Mouse (Mus musculus): ENCODE data around the gene Gal3st4. TPM values are rescaled to one million over a fixed set of nuclear protein-coding genes. Genes with fewer than 3 reads are reported as not detected.

Gene Gal3st4
- total and polyA plus RNA-seq, 3 experiments, result 0.23 to 0.30 (median 0.29) TPM

- intact Hi-C loops (cut with DNase I), result no loop called here
- TF ChIP-seq EP300 (IDR thresholded peaks at IDR 0.05; ENCODE audit: insufficient read depth, low read depth, low read length) (no peak), POLR2A (IDR thresholded peaks at IDR 0.05; ENCODE audit: insufficient read depth, low read depth, low read length) (no peak), CTCF (IDR thresholded peaks at IDR 0.05) (peak; percentile 29)
- H3K27ac ChIP-seq, result no peak overlapping the region
Measured at GRCm38 (mm10) chr5:138283540-138283939, 10.9 kb upstream of the Gal3st4 start.

GRCm38 (mm10) chr5:138281798-138282197 is 9.2 kb upstream of the Gal3st4 start:
- no peaks in the 10 kb centered on the region for H3K36me3 ChIP-seq (ENCODE audit: control insufficient read depth, insufficient read depth, low read length)
- 65% methylated on average over 2 of the region's 2 CpGs for WGBS
- no peak for TF ChIP-seq EP300 (IDR thresholded peaks at IDR 0.05; ENCODE audit: insufficient read depth, low read depth, low read length)
- TF ChIP-seq CTCF (IDR thresholded peaks at IDR 0.05), result no peak
- TF ChIP-seq POLR2A (IDR thresholded peaks at IDR 0.05; ENCODE audit: insufficient read depth, low read depth, low read length), result no peak
- no peak overlapping the region for H3K9ac ChIP-seq (ENCODE audit: low read depth, low read length)
- H3K27ac ChIP-seq, result no peak overlapping the region
- no peak overlapping the region for H3K4me3 ChIP-seq
- H3K27me3 ChIP-seq (ENCODE audit: control insufficient read depth, insufficient read depth, low read length), result peaks cover 1% of the 10 kb centered on the region; the same call in 1 of the 2 replicates
- no peaks in the 10 kb centered on the region; the same call in 1 of the 2 replicates for H3K4me1 ChIP-seq (ENCODE audit: control insufficient read depth, insufficient read depth, low read length)
- intact Hi-C loops (cut with DNase I), result no loop called here
- H3K79me2 ChIP-seq (replicated peaks; ENCODE audit: control insufficient read depth, insufficient read depth, low read length), result no peaks in the 10 kb centered on the region
- DNase-seq, result no peak

More at GRCm38 (mm10) chr5:138283540-138283939, 10.9 kb upstream of the Gal3st4 start:
- no peaks in the 10 kb centered on the region; the same call in 1 of the 2 replicates for H3K4me1 ChIP-seq (ENCODE audit: control insufficient read depth, insufficient read depth, low read length)
- H3K79me2 ChIP-seq (replicated peaks; ENCODE audit: control insufficient read depth, insufficient read depth, low read length), result no peaks in the 10 kb centered on the region
- no peaks in the 10 kb centered on the region for H3K36me3 ChIP-seq (ENCODE audit: control insufficient read depth, insufficient read depth, low read length)
- WGBS, result 63% methylated on average over 1 of the region's 1 CpGs
- H3K4me3 ChIP-seq, result no peak overlapping the region
- peaks cover 1% of the 10 kb centered on the region; the same call in 1 of the 2 replicates for H3K27me3 ChIP-seq (ENCODE audit: control insufficient read depth, insufficient read depth, low read length)
- no peak for DNase-seq
- no peak overlapping the region for H3K9ac ChIP-seq (ENCODE audit: low read depth, low read length)

GRCm38 (mm10) chr5:138280829-138281228 is 8.2 kb upstream of the Gal3st4 start:
- 73% methylated on average over 15 of the region's 15 CpGs for WGBS
- no peaks in the 10 kb centered on the region; the same call in 1 of the 2 replicates for H3K4me1 ChIP-seq (ENCODE audit: control insufficient read depth, insufficient read depth, low read length)
- intact Hi-C loops (cut with DNase I), result no loop called here

GRCm38 (mm10) chr5:138280425-138280768 is 7.8 kb upstream of the Gal3st4 start:
- Histone ChIP-seq H3K27me3 (ENCODE audit: control insufficient read depth, insufficient read depth, low read length) (peaks cover 1% of the 10 kb centered on the region; the same call in 1 of the 2 replicates), H3K27ac (no peak overlapping the region), H3K36me3 (ENCODE audit: control insufficient read depth, insufficient read depth, low read length) (no peaks in the 10 kb centered on the region), H3K9ac (ENCODE audit: low read depth, low read length) (no peak overlapping the region), H3K4me3 (peak overlapping the region; percentile 49), H3K79me2 (replicated peaks; ENCODE audit: control insufficient read depth, insufficient read depth, low read length) (no peaks in the 10 kb centered on the region), H3K4me1 (ENCODE audit: control insufficient read depth, insufficient read depth, low read length) (no peaks in the 10 kb centered on the region; the same call in 1 of the 2 replicates)
- 20% methylated on average over 26 of the region's 26 CpGs for WGBS
- TF ChIP-seq EP300 (IDR thresholded peaks at IDR 0.05; ENCODE audit: insufficient read depth, low read depth, low read length) (no peak), POLR2A (IDR thresholded peaks at IDR 0.05; ENCODE audit: insufficient read depth, low read depth, low read length) (no peak), CTCF (IDR thresholded peaks at IDR 0.05) (no peak)
- no peak for DNase-seq
- intact Hi-C loops (cut with DNase I), result no loop called here

More at GRCm38 (mm10) chr5:138280829-138281228, 8.2 kb upstream of the Gal3st4 start:
- no peak for TF ChIP-seq POLR2A (IDR thresholded peaks at IDR 0.05; ENCODE audit: insufficient read depth, low read depth, low read length)
- Histone ChIP-seq H3K27ac (no peak overlapping the region), H3K9ac (ENCODE audit: low read depth, low read length) (no peak overlapping the region), H3K79me2 (replicated peaks; ENCODE audit: control insufficient read depth, insufficient read depth, low read length) (no peaks in the 10 kb centered on the region), H3K27me3 (ENCODE audit: control insufficient read depth, insufficient read depth, low read length) (peaks cover 1% of the 10 kb centered on the region; the same call in 1 of the 2 replicates), H3K36me3 (ENCODE audit: control insufficient read depth, insufficient read depth, low read length) (no peaks in the 10 kb centered on the region), H3K4me3 (no peak overlapping the region)
- no peak for DNase-seq

- Histone ChIP-seq H3K4me3 (peak within 1 kb of the TSS; percentile 49), H3K27me3 (ENCODE audit: control insufficient read depth, insufficient read depth, low read length) (peaks cover 1% of the 10 kb centered on the region; the same call in 1 of the 2 replicates), H3K9ac (ENCODE audit: low read depth, low read length) (peak within 1 kb of the TSS; percentile 9), H3K27ac (no peak within 1 kb of the TSS), H3K36me3 (ENCODE audit: control insufficient read depth, insufficient read depth, low read length) (no peaks in the 10 kb centered on the region), H3K79me2 (replicated peaks; ENCODE audit: control insufficient read depth, insufficient read depth, low read length) (no peaks in the 10 kb centered on the region), H3K4me1 (ENCODE audit: control insufficient read depth, insufficient read depth, low read length) (no peaks in the 10 kb centered on the region; the same call in 1 of the 2 replicates)
- WGBS, result under 1% methylated on average over 56 of the region's 56 CpGs
- DNase-seq, result peak; percentile 81 to 87
- intact Hi-C loops (cut with DNase I), result no loop called here
- TF ChIP-seq CTCF (IDR thresholded peaks at IDR 0.05), result no peak
- peak; percentile 40; the same call in 1 of the 2 replicates for TF ChIP-seq POLR2A (IDR thresholded peaks at IDR 0.05; ENCODE audit: insufficient read depth, low read depth, low read length)
Measured at GRCm38 (mm10) chr5:138279585-138280424, 7.2 kb upstream of the Gal3st4 start, which contains the start of the genes Gm43720, Gpc2 and Stag3. Gene Gm43720, minus strand, starts transcription at chr5:138279958. Gene Gpc2, minus strand, starts transcription at chr5:138280005. Gene Stag3, plus strand, starts transcription at chr5:138280240.

GRCm38 (mm10) chr5:138277994-138278393 is 5.4 kb upstream of the Gal3st4 start:
- Histone ChIP-seq H3K79me2 (replicated peaks; ENCODE audit: control insufficient read depth, insufficient read depth, low read length) (no peaks in the 10 kb centered on the region), H3K4me3 (no peak overlapping the region), H3K9ac (ENCODE audit: low read depth, low read length) (no peak overlapping the region), H3K27ac (no peak overlapping the region), H3K27me3 (ENCODE audit: control insufficient read depth, insufficient read depth, low read length) (peaks cover 1% of the 10 kb centered on the region; the same call in 1 of the 2 replicates), H3K4me1 (ENCODE audit: control insufficient read depth, insufficient read depth, low read length) (no peaks in the 10 kb centered on the region; the same call in 1 of the 2 replicates), H3K36me3 (ENCODE audit: control insufficient read depth, insufficient read depth, low read length) (no peaks in the 10 kb centered on the region)
- 84% methylated on average over 7 of the region's 7 CpGs for WGBS
- intact Hi-C loops (cut with DNase I), result no loop called here
- TF ChIP-seq EP300 (IDR thresholded peaks at IDR 0.05; ENCODE audit: insufficient read depth, low read depth, low read length), result no peak
- no peak for TF ChIP-seq CTCF (IDR thresholded peaks at IDR 0.05)
- TF ChIP-seq POLR2A (IDR thresholded peaks at IDR 0.05; ENCODE audit: insufficient read depth, low read depth, low read length), result no peak
- no peak for DNase-seq
